Mouse (Mus musculus) C3H10T1/2 (cell line): ENCODE data around the gene Epn1. TPM values are rescaled to one million over a fixed set of nuclear protein-coding genes. Genes with fewer than 3 reads are reported as not detected.

ENCODE experiments used
- polyA plus RNA-seq, 2 experiments: library from polyadenylated mRNA; unstranded; fragments of >200 nt; fragmentation: generic; extraction: Trizol; gene quantifications; one replicate each; pipeline ENCODE4 v1.2.1; 2012; ENCODE audit warnings: missing spikeins in 2 of 2

Epn1 gene
- 100 to 1,000 TPM; 130 to 144 TPM for polyA plus RNA-seq

DNA sequence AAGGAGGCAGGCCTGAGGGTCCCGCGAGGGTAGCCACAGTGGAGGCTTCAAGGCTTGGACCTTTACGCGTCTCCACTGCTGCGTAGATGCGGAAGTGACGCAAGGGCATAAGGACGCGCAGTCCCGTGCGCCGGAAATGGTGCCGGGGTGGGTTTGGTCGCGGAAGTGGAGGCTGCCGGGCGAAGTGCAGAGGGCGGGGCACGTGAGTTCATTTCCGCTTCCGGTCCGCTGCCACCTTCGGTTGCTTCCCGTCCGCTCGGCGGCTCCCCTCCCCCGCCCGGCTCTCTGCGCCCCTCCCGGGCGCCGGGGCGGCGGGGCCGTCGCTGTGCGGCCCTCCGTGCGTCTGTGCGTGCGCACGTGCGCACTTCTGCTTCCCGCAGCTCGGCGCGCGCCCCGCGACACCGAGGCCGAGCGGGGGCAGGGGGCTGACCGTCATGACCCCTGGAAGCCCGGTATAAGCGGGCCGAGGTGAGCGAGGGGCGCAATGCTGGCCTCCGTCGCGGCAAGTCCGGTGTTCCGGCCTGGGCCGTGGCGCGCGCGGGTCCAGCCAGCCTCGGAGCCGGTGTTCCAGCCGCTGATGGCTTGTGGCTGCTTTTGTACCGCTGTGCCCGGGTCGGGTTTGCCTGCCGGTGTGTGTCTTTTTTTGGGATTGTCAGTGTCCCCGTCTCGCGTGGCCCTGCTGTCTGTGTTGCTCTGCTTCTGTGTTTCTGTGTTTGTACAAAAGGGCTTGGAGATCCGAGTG is at the start of gene Epn1:
TSS of gene Epn1 (plus strand) at position 226 of the 742 bp plus-strand sequence.

DNA sequence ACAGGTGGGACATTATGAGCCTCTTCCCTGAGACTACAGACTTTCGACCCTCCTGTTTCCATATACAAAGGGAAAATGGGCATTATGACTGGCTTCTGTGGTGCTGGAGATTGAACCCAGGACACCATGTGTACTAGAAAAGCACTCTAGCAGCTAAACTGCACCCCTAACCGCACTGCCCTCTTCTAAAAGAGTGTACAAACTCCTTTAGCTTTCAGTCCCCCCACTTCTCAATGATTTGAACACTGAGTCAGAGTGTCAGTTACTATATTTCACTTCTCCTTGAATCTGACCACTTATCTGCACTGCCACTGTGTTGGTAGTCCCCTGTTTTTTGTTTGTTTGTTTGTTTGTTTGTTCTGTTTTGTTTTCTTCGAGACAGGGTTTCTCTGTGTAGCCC is 46.2 kb upstream of the Epn1 start, which contains the start of gene 4632433K11Rik:
TSS of gene 4632433K11Rik (plus strand) at position 301 of the 400 bp plus-strand sequence.

DNA sequence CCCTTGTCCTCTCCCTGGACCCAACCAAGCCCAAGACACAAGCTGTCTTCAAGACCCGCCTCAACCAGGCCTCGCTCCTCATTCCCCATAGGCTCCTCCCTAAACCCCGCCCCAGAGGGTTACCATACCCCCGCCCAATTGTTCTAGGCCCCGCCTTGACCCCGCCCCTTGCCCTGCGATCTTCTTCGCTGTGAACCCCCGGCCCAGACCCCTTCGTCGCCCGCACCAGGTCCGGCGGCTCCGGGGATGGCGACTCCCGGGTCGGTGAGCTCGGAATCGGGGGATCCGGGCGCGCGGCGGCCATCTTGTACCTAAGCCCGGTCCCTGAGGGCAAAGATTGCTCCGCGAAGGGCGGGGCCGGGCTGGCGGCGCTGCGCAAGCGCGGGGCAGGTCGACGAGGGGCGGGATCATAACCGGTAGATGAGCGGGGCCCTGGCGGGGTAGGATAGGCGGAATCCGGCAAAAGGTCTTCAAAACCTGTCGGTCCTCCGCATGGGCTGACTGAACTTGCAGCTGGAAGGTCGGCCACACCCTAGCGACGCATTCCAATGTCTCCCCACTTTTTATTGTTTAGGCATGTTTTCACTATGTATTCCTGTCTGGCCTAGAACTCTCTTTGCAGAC is 41.8 kb upstream of the Epn1 start, which contains the start of gene Zfp784:
TSS of gene Zfp784 (minus strand) at position 338 of the 624 bp plus-strand sequence.

GRCm38 (mm10) chr7:5051193-5052192 is 28.5 kb upstream of the Epn1 start, which contains the start of gene Zfp580:
Zfp580 (plus strand) TSS chr7:5051538.

DNA sequence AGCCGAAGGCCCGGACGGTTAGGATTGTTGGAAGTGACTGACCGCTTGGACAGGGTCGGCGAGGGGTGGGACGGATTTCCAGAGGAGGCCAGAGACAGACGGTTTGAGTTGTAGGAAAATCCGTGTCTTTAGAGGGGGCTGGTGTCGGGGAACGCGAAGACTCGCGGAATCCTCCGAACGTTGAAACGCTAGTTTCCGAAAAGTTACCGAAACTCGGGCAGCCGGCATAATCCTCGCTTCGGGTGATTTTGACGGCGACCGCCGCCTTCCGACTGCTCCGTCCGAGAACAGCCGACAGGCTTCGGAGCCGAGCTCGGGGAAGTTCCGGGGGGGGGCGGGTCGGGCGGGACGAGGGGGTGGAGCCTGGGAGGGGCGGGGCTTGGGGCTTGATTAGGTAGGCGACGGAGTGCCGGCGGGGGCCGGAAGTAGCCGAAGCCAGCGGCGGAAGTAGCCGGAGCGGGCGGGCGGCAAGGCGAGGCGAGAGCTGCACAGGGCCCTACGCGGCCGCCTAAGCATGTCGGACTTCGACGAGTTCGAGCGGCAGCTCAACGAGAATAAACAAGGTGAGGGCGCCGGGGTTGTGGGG is 18.2 kb upstream of the Epn1 start, which contains the start of gene U2af2:
TSS of gene U2af2 (plus strand) at position 370 of the 586 bp plus-strand sequence.

DNA sequence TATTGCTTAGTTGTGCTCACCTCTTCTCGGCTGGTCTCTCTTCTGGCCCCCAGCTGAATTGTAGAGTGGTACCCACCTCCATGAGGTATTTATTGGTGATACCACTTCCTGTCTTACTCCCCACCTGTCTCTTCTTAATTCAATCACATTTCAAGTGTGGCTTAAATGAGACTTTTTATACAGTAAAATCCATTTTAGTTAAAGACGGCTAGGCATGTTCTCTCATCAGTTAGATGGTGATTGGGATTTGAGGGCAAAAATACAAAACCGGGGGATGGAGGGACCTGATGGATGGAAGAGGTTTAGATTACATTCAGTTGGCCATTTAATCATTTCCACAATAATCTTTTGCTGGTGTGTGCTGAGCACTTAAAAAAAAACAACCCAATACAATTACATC is 36.8 kb downstream of the Epn1 start, which contains the start of gene Rfpl4:
TSS of gene Rfpl4 (minus strand) at position 101 of the 400 bp plus-strand sequence.

GRCm38 (mm10) chr7:5125549-5126406 is 45.7 kb downstream of the Epn1 start, which contains the start of gene Rasl2-9:
Rasl2-9 (minus strand) TSS chr7:5125950.

Other genes with a start within 250 kb of the Epn1 start
- gene Shisa7, start 235.5 kb upstream of the Epn1 start, polyA plus RNA-seq, result not detected
- gene Isoc2b, start 210.0 kb upstream of the Epn1 start, polyA plus RNA-seq, result under 1 TPM; 0.18 to 0.59 TPM
- gene Isoc2a, start 203.1 kb upstream of the Epn1 start, polyA plus RNA-seq, result 1 to 10 TPM; 1.5 to 3.4 TPM
- under 1 TPM in 1 of 2 experiments, not detected in 1; 0.19 TPM for gene Gm36210, start 173.7 kb upstream of the Epn1 start, polyA plus RNA-seq
- gene Zfp628, start 165.0 kb upstream of the Epn1 start, polyA plus RNA-seq, result 10 to 100 TPM in 1 of 2 experiments, 1 to 10 TPM in 1; 8.1 to 11.7 TPM
- 1 to 10 TPM in 1 of 2 experiments, under 1 TPM in 1; 0.78 to 6.7 TPM for gene Nat14, start 158.2 kb upstream of the Epn1 start, polyA plus RNA-seq
- gene Ssc5d, start 154.4 kb upstream of the Epn1 start, polyA plus RNA-seq, result 10 to 100 TPM in 1 of 2 experiments, 1 to 10 TPM in 1; 4.7 to 87.9 TPM
- gene Sbk2, start 115.8 kb upstream of the Epn1 start, polyA plus RNA-seq, result under 1 TPM; 0.01 to 0.13 TPM
- gene Sbk3, start 109.1 kb upstream of the Epn1 start, polyA plus RNA-seq, result under 1 TPM; 0.01 to 0.13 TPM
- 10 to 100 TPM in 1 of 2 experiments, 1 to 10 TPM in 1; 7.9 to 20.1 TPM for gene Zfp579, start 84.1 kb upstream of the Epn1 start, polyA plus RNA-seq
- 10 to 100 TPM; 24.7 to 30.2 TPM for gene Zfp524, start 65.8 kb upstream of the Epn1 start, polyA plus RNA-seq
- gene Fiz1, start 65.5 kb upstream of the Epn1 start, polyA plus RNA-seq, result 10 to 100 TPM; 22.6 to 29.6 TPM
- under 1 TPM; 0.14 to 0.17 TPM for gene Gm44973, start 64.7 kb upstream of the Epn1 start, polyA plus RNA-seq
- 10 to 100 TPM in 1 of 2 experiments, 1 to 10 TPM in 1; 6.3 to 24.5 TPM for gene Zfp865, start 59.9 kb upstream of the Epn1 start, polyA plus RNA-seq
- under 1 TPM; 0.12 to 0.55 TPM for gene Ccdc106, start 59.7 kb upstream of the Epn1 start, polyA plus RNA-seq
- not detected for gene 4632433K11Rik, start 46.1 kb upstream of the Epn1 start, polyA plus RNA-seq
- gene Zfp784, start 41.8 kb upstream of the Epn1 start, polyA plus RNA-seq, result 1 to 10 TPM; 1.7 to 8.9 TPM
- 10 to 100 TPM; 26.8 to 46.2 TPM for gene Zfp580, start 28.7 kb upstream of the Epn1 start, polyA plus RNA-seq
- gene U2af2, start 18.1 kb upstream of the Epn1 start, polyA plus RNA-seq, result 100 to 1,000 TPM; 166 to 202 TPM
- under 1 TPM in 1 of 2 experiments, not detected in 1; 0.06 TPM for gene Rfpl4, start 36.7 kb downstream of the Epn1 start, polyA plus RNA-seq
- under 1 TPM in 1 of 2 experiments, not detected in 1; 0.05 TPM for gene Rasl2-9, start 45.7 kb downstream of the Epn1 start, polyA plus RNA-seq
- gene Vmn1r55, start 69.4 kb downstream of the Epn1 start, polyA plus RNA-seq, result not detected
- not detected for gene Vmn1r56, start 116.5 kb downstream of the Epn1 start, polyA plus RNA-seq
- gene Vmn1r57, start 138.3 kb downstream of the Epn1 start, polyA plus RNA-seq, result not detected